Mouse (Mus musculus) hindbrain, postnatal 0 days (tissue): Measurements from ENCODE around the gene Kif14. TPM values are rescaled to one million over a fixed set of nuclear protein-coding genes. Genes with fewer than 3 reads are reported as not detected.

ENCODE experiments used
- ATAC-seq: fragments of 200-750 bp; cut with Nextera tagmentation; 2 replicates; pipeline ENCODE4 v1.8.0; 2017; ENCODE audit warnings: mild to moderate bottlenecking, moderate TSS enrichment, moderate library complexity
- DNase-seq: peaks from one replicate; pipeline ENCODE4 v3.0.0-alpha.2; 2015; ENCODE audit warnings: low spot score
- H3K27ac ChIP-seq: fragments of 300-500 bp; sonication (generic); 2 replicates; pipeline ENCODE4 v1.5.1; 2014; ENCODE audit warnings: mild to moderate bottlenecking
- H3K27me3 ChIP-seq: fragments of 300-500 bp; sonication (generic); 2 replicates; pipeline ENCODE4 v1.6.1; 2014; ENCODE audit warnings: low read length, mixed read lengths; ENCODE audit not compliant: insufficient read depth
- H3K36me3 ChIP-seq: fragments of 300-500 bp; sonication (generic); 2 replicates; pipeline ENCODE4 v1.6.1; 2014; ENCODE audit warnings: low read length, mixed read lengths; ENCODE audit not compliant: insufficient read depth
- H3K4me1 ChIP-seq: fragments of 300-500 bp; sonication (generic); 2 replicates; pipeline ENCODE4 v1.6.1; 2014; ENCODE audit warnings: antibody characterized with exemption, low read length, mixed read lengths; ENCODE audit not compliant: insufficient read depth
- H3K4me2 ChIP-seq: fragments of 300-500 bp; sonication (generic); 2 replicates; pipeline ENCODE4 v1.6.1; 2014; ENCODE audit warnings: low read depth, mild to moderate bottlenecking, low read length, moderate library complexity, mixed read lengths
- H3K4me3 ChIP-seq: fragments of 300-500 bp; sonication (generic); 2 replicates; pipeline ENCODE4 v1.5.1; 2014; ENCODE audit warnings: low read length
- H3K9ac ChIP-seq: fragments of 300-500 bp; sonication (generic); replicated peaks from 2 replicates; pipeline ENCODE4 v1.6.1; 2014; ENCODE audit warnings: mild to moderate bottlenecking, low read length, moderate library complexity, mixed read lengths
- H3K9me3 ChIP-seq: fragments of 300-500 bp; sonication (generic); 2 replicates; pipeline ENCODE4 v1.6.1; 2016; ENCODE audit warnings: low read length, mixed read lengths
- CTCF ChIP-seq: IDR thresholded peaks from 2 replicates; pipeline ENCODE4 v1.5.1; 2016; ENCODE audit warnings: antibody characterized with exemption, control low read depth, low read depth
- WGBS: fragments of 180-500 bp; shearing (Covaris S2); extraction: QIAGEN DNeasy Blood & Tissue Kit; methylation state at CpG from one replicate; pipeline ENCODE4 v1.1.7; 2014; 5-methylcytosine and 5-hydroxymethylcytosine counted together
- polyA plus RNA-seq: library from polyadenylated mRNA; unstranded; fragments of >200 nt; fragmentation: Nextera tagmentation; extraction: Ambion mirVana; gene quantifications from 2 replicates; pipeline ENCODE4 v1.2.1, GENCODE M21; 2015
- total RNA-seq: library from RNA; depleted of rRNA; stranded (reverse); fragments of >200 nt; gene quantifications from 2 replicates; pipeline ENCODE4 v1.2.3, GENCODE M21; 2014; rRNA removed

Kif14 gene
- total RNA-seq (1.3 and 3.4 TPM in 2 replicates), polyA plus RNA-seq (1.1 and 1.3 TPM in 2 replicates)

- Histone ChIP-seq H3K36me3 (no peaks in the 10 kb centered on the region), H3K27me3 (no peaks in the 10 kb centered on the region), H3K27ac (no peak within 1 kb of the TSS), H3K4me3 (peak within 1 kb of the TSS; percentile 51), H3K4me1 (peaks cover 6% of the 10 kb centered on the region; the same call in 1 of the 2 replicates), H3K4me2 (peak within 1 kb of the TSS; percentile 100), H3K9ac (peak within 1 kb of the TSS; percentile 30; the same call in 1 of the 2 replicates), H3K9me3 (no peaks in the 10 kb centered on the region)
- ATAC-seq (peak; percentile 99), DNase-seq (peak; percentile 97)
- WGBS = under 1% methylated on average over 52 of the region's 52 CpGs
- peak; percentile 12; the same call in 1 of the 2 replicates for TF ChIP-seq CTCF
These were observed at the start of gene Kif14 for GRCm38 (mm10) chr1:136466143-136466811. Gene Kif14 (plus strand): TSS chr1:136466343.

GRCm38 (mm10) chr1:136418393-136418792 lies 47.8 kb upstream of the Kif14 start:
- Histone ChIP-seq H3K4me2 (no peak overlapping the region), H3K36me3 (no peaks in the 10 kb centered on the region), H3K27me3 (no peaks in the 10 kb centered on the region), H3K4me3 (no peak overlapping the region), H3K9ac (no peak overlapping the region), H3K27ac (no peak overlapping the region), H3K9me3 (no peaks in the 10 kb centered on the region), H3K4me1 (no peaks in the 10 kb centered on the region)
- no peak for ATAC-seq
- no peak for DNase-seq
- WGBS = 93% methylated on average over 6 of the region's 6 CpGs
- no peak for TF ChIP-seq CTCF

- no peak for DNase-seq
- H3K4me3 ChIP-seq = no peak overlapping the region
- H3K9ac ChIP-seq = no peak overlapping the region
- no peak for ATAC-seq
- H3K9me3 ChIP-seq = no peaks in the 10 kb centered on the region
- H3K36me3 ChIP-seq = no peaks in the 10 kb centered on the region
- H3K27me3 ChIP-seq = no peaks in the 10 kb centered on the region
- TF ChIP-seq CTCF = no peak
- H3K4me2 ChIP-seq = no peak overlapping the region
- 77% methylated on average over 11 of the region's 11 CpGs for WGBS
- H3K27ac ChIP-seq = no peak overlapping the region
- H3K4me1 ChIP-seq = no peaks in the 10 kb centered on the region
These were observed 38.8 kb upstream of the Kif14 start for GRCm38 (mm10) chr1:136427166-136427969.

GRCm38 (mm10) chr1:136428981-136429380 lies 37.2 kb upstream of the Kif14 start:
- no peak for ATAC-seq
- TF ChIP-seq CTCF = no peak
- H3K27ac ChIP-seq = no peak overlapping the region
- DNase-seq = no peak
- H3K4me1 ChIP-seq = no peaks in the 10 kb centered on the region
- no peak overlapping the region for H3K9ac ChIP-seq
- no peak overlapping the region for H3K4me3 ChIP-seq
- no peaks in the 10 kb centered on the region for H3K36me3 ChIP-seq
- no peak overlapping the region for H3K4me2 ChIP-seq
- H3K9me3 ChIP-seq = no peaks in the 10 kb centered on the region
- WGBS = 90% methylated on average over 4 of the region's 4 CpGs
- H3K27me3 ChIP-seq = no peaks in the 10 kb centered on the region

- WGBS = 64% methylated on average over 7 of the region's 7 CpGs
- ATAC-seq (no peak), DNase-seq (no peak)
- no peaks in the 10 kb centered on the region for H3K36me3 ChIP-seq
- no peak for TF ChIP-seq CTCF
- H3K9me3 ChIP-seq = no peaks in the 10 kb centered on the region
- no peak overlapping the region for H3K4me3 ChIP-seq
- no peak overlapping the region for H3K9ac ChIP-seq
- no peak overlapping the region for H3K27ac ChIP-seq
- H3K27me3 ChIP-seq = no peaks in the 10 kb centered on the region
- H3K4me2 ChIP-seq = no peak overlapping the region
- H3K4me1 ChIP-seq = no peaks in the 10 kb centered on the region
These were observed 35.9 kb upstream of the Kif14 start for GRCm38 (mm10) chr1:136430126-136430818.

- Histone ChIP-seq H3K27me3 (no peaks in the 10 kb centered on the region), H3K9ac (no peak overlapping the region), H3K36me3 (peaks cover 3% of the 10 kb centered on the region; the same call in 1 of the 2 replicates), H3K9me3 (no peaks in the 10 kb centered on the region), H3K4me2 (no peak overlapping the region), H3K4me1 (no peaks in the 10 kb centered on the region), H3K27ac (no peak overlapping the region), H3K4me3 (no peak overlapping the region)
- 85% methylated on average over 7 of the region's 7 CpGs for WGBS
- no peak for TF ChIP-seq CTCF
- ATAC-seq (no peak), DNase-seq (no peak)
These were observed 25.4 kb upstream of the Kif14 start for GRCm38 (mm10) chr1:136440741-136441140.
